Mouse (Mus musculus): Measurements from ENCODE around the gene Gpha2. TPM values are rescaled to one million over a fixed set of nuclear protein-coding genes. Genes with fewer than 3 reads are reported as not detected.

Gpha2 gene
- polyA plus RNA-seq, 1 experiment from 2014 or later, result 0.44 TPM

GRCm38 (mm10) chr19:6247526-6248300 is 21.5 kb downstream of the Gpha2 start:
- 96% methylated on average over 29 of the region's 29 CpGs for WGBS
- Histone ChIP-seq H3K36me3 (ENCODE audit: control insufficient read depth, insufficient read depth, low read length) (peaks cover 16% of the 10 kb centered on the region; the same call in 1 of the 2 replicates), H3K4me3 (ENCODE audit: low read depth, low read length) (no peak overlapping the region)

GRCm38 (mm10) chr19:6253021-6253420 is 26.8 kb downstream of the Gpha2 start:
- WGBS, result 99% methylated on average over 4 of the region's 4 CpGs
- Histone ChIP-seq H3K9me3 (ENCODE audit: control insufficient read depth, low read length) (no peaks in the 10 kb centered on the region), H3K4me1 (ENCODE audit: control insufficient read depth, insufficient read depth, low read length) (no peaks in the 10 kb centered on the region), H3K27me3 (ENCODE audit: control insufficient read depth, insufficient read depth, low read length) (no peaks in the 10 kb centered on the region), H3K4me3 (ENCODE audit: low read depth, low read length) (no peak overlapping the region), H3K36me3 (ENCODE audit: control insufficient read depth, insufficient read depth, low read length) (peaks cover 23% of the 10 kb centered on the region), H3K27ac (ENCODE audit: low read depth, low read length) (no peak overlapping the region), H3K9ac (ENCODE audit: low read length) (no peak overlapping the region), H3K4me2 (ENCODE audit: low read depth) (no peak overlapping the region)
- ATAC-seq (ENCODE audit: insufficient read depth, low FRiP score, low TSS enrichment), result no peak
- no peak for DNase-seq (ENCODE audit: low spot score)

More at GRCm38 (mm10) chr19:6247526-6248300, 21.5 kb downstream of the Gpha2 start:
- Histone ChIP-seq H3K27ac (ENCODE audit: low read depth, low read length) (no peak overlapping the region), H3K9ac (ENCODE audit: low read length) (no peak overlapping the region), H3K9me3 (ENCODE audit: control insufficient read depth, low read length) (no peaks in the 10 kb centered on the region), H3K4me2 (ENCODE audit: low read depth) (no peak overlapping the region), H3K27me3 (ENCODE audit: control insufficient read depth, insufficient read depth, low read length) (no peaks in the 10 kb centered on the region), H3K4me1 (ENCODE audit: control insufficient read depth, insufficient read depth, low read length) (no peaks in the 10 kb centered on the region; the same call in 1 of the 2 replicates)
- no peak for ATAC-seq (ENCODE audit: insufficient read depth, low FRiP score, low TSS enrichment)
- no peak for DNase-seq (ENCODE audit: low spot score)

DNA sequence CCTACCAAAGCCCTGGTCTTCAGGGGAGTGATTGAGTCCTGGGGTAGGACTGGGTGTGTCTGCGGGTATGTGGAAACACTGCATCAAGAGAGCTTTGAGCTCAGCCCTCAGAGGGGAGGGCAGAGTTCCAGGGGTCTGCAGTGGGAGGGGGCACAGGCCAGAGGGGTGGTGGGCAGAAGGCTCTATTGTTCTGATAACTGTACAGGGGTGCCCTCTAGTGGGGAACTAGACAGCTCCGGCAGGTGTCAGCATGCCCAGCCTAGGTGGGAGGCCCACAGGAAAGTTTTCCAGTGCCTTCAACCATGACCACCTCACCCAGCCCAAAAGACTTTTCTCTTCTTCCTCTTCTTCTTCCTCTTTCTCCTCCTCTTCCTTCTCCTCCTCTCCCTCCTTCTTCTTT is 34.2 kb downstream of the Gpha2 start:
- Histone ChIP-seq H3K4me2 (ENCODE audit: low read depth) (no peak overlapping the region), H3K4me1 (ENCODE audit: control insufficient read depth, insufficient read depth, low read length) (no peaks in the 10 kb centered on the region), H3K9me3 (ENCODE audit: control insufficient read depth, low read length) (no peaks in the 10 kb centered on the region; the same call in 1 of the 2 replicates), H3K4me3 (ENCODE audit: low read depth, low read length) (no peak overlapping the region), H3K36me3 (ENCODE audit: control insufficient read depth, insufficient read depth, low read length) (peaks cover 19% of the 10 kb centered on the region), H3K9ac (ENCODE audit: low read length) (no peak overlapping the region), H3K27me3 (ENCODE audit: control insufficient read depth, insufficient read depth, low read length) (no peaks in the 10 kb centered on the region), H3K27ac (ENCODE audit: low read depth, low read length) (no peak overlapping the region)
- ATAC-seq (ENCODE audit: insufficient read depth, low FRiP score, low TSS enrichment) (no peak), DNase-seq (ENCODE audit: low spot score) (no peak)
- WGBS, result 88% methylated on average over 2 of the region's 2 CpGs

DNA sequence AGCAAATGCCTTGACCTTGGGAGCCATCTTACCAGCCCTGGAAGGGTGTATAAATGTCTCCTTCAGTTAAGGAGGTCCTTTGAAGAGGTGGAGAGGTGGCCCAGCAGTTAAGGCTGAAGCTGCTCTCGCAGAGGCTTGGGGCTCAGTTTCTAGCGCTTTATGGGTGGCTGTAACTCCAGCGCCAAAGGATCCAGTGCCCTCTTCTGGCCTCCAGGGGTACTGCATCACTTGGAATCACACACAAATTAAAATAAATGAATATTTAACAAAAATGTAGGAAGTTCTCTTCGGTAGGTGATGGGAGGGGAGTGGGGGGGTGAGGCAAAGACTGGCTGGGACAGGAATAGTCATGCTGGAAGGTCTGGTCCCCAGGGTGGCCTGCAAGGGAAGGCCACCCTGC is 34.8 kb downstream of the Gpha2 start:
- DNase-seq (ENCODE audit: low spot score) (no peak), ATAC-seq (ENCODE audit: insufficient read depth, low FRiP score, low TSS enrichment) (no peak)
- Histone ChIP-seq H3K9ac (ENCODE audit: low read length) (no peak overlapping the region), H3K36me3 (ENCODE audit: control insufficient read depth, insufficient read depth, low read length) (peaks cover 17% of the 10 kb centered on the region), H3K4me1 (ENCODE audit: control insufficient read depth, insufficient read depth, low read length) (no peaks in the 10 kb centered on the region), H3K9me3 (ENCODE audit: control insufficient read depth, low read length) (no peaks in the 10 kb centered on the region; the same call in 1 of the 2 replicates), H3K4me3 (ENCODE audit: low read depth, low read length) (no peak overlapping the region), H3K4me2 (ENCODE audit: low read depth) (no peak overlapping the region), H3K27ac (ENCODE audit: low read depth, low read length) (no peak overlapping the region), H3K27me3 (ENCODE audit: control insufficient read depth, insufficient read depth, low read length) (no peaks in the 10 kb centered on the region)
- WGBS, result 80% methylated on average over 4 of the region's 4 CpGs

DNA sequence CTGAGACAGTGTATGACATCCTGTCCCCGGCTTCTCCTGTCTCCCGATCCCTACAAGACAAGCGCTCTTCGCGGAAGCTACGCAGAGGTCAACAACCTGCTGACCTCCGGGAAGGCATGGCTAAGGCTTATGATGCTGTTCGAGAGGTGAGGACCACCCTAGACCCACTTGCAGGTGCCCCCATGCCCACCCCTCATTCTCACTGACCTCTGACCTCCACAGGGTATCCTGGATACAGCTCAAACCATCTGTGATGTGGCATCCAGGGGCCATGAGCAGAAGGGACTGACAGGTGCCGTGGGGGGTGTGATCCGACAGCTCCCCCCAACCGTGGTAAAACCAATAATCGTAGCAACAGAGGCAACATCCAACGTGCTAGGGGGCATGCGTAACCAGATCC is 35.2 kb downstream of the Gpha2 start:
- Histone ChIP-seq H3K4me3 (ENCODE audit: low read depth, low read length) (no peak overlapping the region), H3K9ac (ENCODE audit: low read length) (no peak overlapping the region), H3K27me3 (ENCODE audit: control insufficient read depth, insufficient read depth, low read length) (no peaks in the 10 kb centered on the region), H3K9me3 (ENCODE audit: control insufficient read depth, low read length) (no peaks in the 10 kb centered on the region; the same call in 1 of the 2 replicates), H3K4me2 (ENCODE audit: low read depth) (no peak overlapping the region), H3K4me1 (ENCODE audit: control insufficient read depth, insufficient read depth, low read length) (no peaks in the 10 kb centered on the region), H3K36me3 (ENCODE audit: control insufficient read depth, insufficient read depth, low read length) (peaks cover 17% of the 10 kb centered on the region), H3K27ac (ENCODE audit: low read depth, low read length) (no peak overlapping the region)
- no peak for DNase-seq (ENCODE audit: low spot score)
- ATAC-seq (ENCODE audit: insufficient read depth, low FRiP score, low TSS enrichment), result no peak
- 91% methylated on average over 14 of the region's 14 CpGs for WGBS

DNA sequence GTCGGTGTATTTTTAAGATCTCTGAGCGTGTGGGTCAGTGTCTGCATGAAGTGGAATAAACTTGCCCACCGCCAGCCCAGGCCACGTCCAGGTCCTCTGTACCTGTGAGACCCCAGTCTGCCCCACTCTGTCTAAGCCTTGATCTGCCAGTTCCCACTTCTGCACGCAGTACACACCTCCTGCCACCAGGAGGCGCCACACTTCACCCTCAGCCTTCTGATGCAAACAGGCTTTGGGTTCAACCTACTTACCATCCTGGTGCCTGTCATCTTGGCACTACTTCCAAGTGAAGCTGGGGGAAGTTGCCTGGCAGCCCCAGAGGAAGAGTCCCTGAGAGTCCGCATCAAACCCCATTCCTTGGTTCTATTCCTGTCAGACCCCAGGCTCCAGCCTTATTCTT is 36.0 kb downstream of the Gpha2 start:
- H3K9ac ChIP-seq (ENCODE audit: low read length), result no peak overlapping the region
- 57% methylated on average over 7 of the region's 7 CpGs for WGBS
- no peak overlapping the region for H3K27ac ChIP-seq (ENCODE audit: low read depth, low read length)
- no peaks in the 10 kb centered on the region for H3K27me3 ChIP-seq (ENCODE audit: control insufficient read depth, insufficient read depth, low read length)
- H3K4me2 ChIP-seq (ENCODE audit: low read depth), result no peak overlapping the region
- H3K9me3 ChIP-seq (ENCODE audit: control insufficient read depth, low read length), result no peaks in the 10 kb centered on the region; the same call in 1 of the 2 replicates
- DNase-seq (ENCODE audit: low spot score) (peak; percentile 72), ATAC-seq (ENCODE audit: insufficient read depth, low FRiP score, low TSS enrichment) (no peak)
- peaks cover 14% of the 10 kb centered on the region for H3K36me3 ChIP-seq (ENCODE audit: control insufficient read depth, insufficient read depth, low read length)
- H3K4me3 ChIP-seq (ENCODE audit: low read depth, low read length), result no peak overlapping the region
- no peaks in the 10 kb centered on the region for H3K4me1 ChIP-seq (ENCODE audit: control insufficient read depth, insufficient read depth, low read length)

GRCm38 (mm10) chr19:6262839-6263433 is 36.8 kb downstream of the Gpha2 start:
- Histone ChIP-seq H3K27me3 (ENCODE audit: control insufficient read depth, insufficient read depth, low read length) (no peaks in the 10 kb centered on the region), H3K36me3 (ENCODE audit: control insufficient read depth, insufficient read depth, low read length) (peaks cover 11% of the 10 kb centered on the region), H3K9me3 (ENCODE audit: control insufficient read depth, low read length) (no peaks in the 10 kb centered on the region; the same call in 1 of the 2 replicates), H3K4me2 (ENCODE audit: low read depth) (no peak overlapping the region), H3K9ac (ENCODE audit: low read length) (no peak overlapping the region), H3K27ac (ENCODE audit: low read depth, low read length) (no peak overlapping the region), H3K4me1 (ENCODE audit: control insufficient read depth, insufficient read depth, low read length) (no peaks in the 10 kb centered on the region), H3K4me3 (ENCODE audit: low read depth, low read length) (no peak overlapping the region)
- WGBS, result 84% methylated on average over 8 of the region's 8 CpGs
- no peak for ATAC-seq (ENCODE audit: insufficient read depth, low FRiP score, low TSS enrichment)
- DNase-seq (ENCODE audit: low spot score), result no peak

DNA sequence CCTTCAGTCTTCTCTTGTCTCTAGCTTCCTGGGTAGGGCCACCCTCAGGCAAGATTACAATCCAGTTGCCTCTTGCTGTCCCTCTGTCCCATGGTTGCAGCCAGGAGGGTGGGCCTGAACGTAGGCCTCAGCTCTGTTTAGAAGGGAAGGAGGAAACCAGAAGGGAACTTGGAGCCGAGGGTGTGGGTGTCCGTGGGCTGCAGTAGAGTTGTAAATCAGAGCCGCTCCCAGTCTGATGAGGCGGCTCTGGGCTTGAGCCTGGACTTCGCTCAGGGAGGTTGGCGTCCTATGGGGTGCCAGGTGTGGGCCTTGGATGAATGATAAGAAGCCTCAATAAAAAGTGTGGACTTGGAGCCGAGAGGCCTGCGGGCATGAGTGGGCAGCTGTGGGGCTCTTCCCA is 38.0 kb downstream of the Gpha2 start:
- 67% methylated on average over 9 of the region's 9 CpGs for WGBS
- Histone ChIP-seq H3K27me3 (ENCODE audit: control insufficient read depth, insufficient read depth, low read length) (no peaks in the 10 kb centered on the region), H3K9me3 (ENCODE audit: control insufficient read depth, low read length) (no peaks in the 10 kb centered on the region; the same call in 1 of the 2 replicates), H3K9ac (ENCODE audit: low read length) (no peak overlapping the region), H3K4me2 (ENCODE audit: low read depth) (no peak overlapping the region), H3K36me3 (ENCODE audit: control insufficient read depth, insufficient read depth, low read length) (peaks cover 8% of the 10 kb centered on the region), H3K4me3 (ENCODE audit: low read depth, low read length) (no peak overlapping the region), H3K27ac (ENCODE audit: low read depth, low read length) (no peak overlapping the region), H3K4me1 (ENCODE audit: control insufficient read depth, insufficient read depth, low read length) (no peaks in the 10 kb centered on the region)
- DNase-seq (ENCODE audit: low spot score) (no peak), ATAC-seq (ENCODE audit: insufficient read depth, low FRiP score, low TSS enrichment) (no peak)

DNA sequence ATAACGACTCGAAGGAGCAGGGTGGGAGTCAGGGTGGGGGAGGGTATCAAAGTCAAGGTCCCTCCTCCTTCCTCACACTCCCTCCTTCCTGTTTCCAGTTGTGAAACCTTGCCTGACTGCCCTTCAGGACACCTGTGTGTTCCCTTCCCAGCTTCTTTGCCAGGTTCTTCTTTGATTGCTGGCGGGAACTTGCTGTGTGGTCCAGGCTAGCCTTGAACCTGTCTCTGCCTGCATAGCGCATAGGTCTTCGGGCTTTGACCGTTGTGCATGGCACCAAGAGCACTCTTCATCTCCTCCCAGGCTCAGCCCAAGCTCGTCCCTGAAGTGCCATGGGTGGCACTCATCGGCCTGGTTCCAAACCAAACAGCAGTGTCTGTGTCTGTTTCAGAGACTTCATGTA is 38.8 kb downstream of the Gpha2 start:
- no peak overlapping the region for H3K9ac ChIP-seq (ENCODE audit: low read length)
- no peaks in the 10 kb centered on the region; the same call in 1 of the 2 replicates for H3K9me3 ChIP-seq (ENCODE audit: control insufficient read depth, low read length)
- no peak overlapping the region for H3K27ac ChIP-seq (ENCODE audit: low read depth, low read length)
- H3K4me2 ChIP-seq (ENCODE audit: low read depth), result no peak overlapping the region
- H3K27me3 ChIP-seq (ENCODE audit: control insufficient read depth, insufficient read depth, low read length), result no peaks in the 10 kb centered on the region
- H3K4me1 ChIP-seq (ENCODE audit: control insufficient read depth, insufficient read depth, low read length), result no peaks in the 10 kb centered on the region
- no peak overlapping the region for H3K4me3 ChIP-seq (ENCODE audit: low read depth, low read length)
- peaks cover 8% of the 10 kb centered on the region for H3K36me3 ChIP-seq (ENCODE audit: control insufficient read depth, insufficient read depth, low read length)
- WGBS, result 88% methylated on average over 8 of the region's 8 CpGs
- ATAC-seq (ENCODE audit: insufficient read depth, low FRiP score, low TSS enrichment), result no peak
- no peak for DNase-seq (ENCODE audit: low spot score)

Data from neural tube, embryonic 11.5 days (tissue).